Mouse (Mus musculus): ENCODE results near the gene Mgst2.
A peak's percentile ranks its signal among the peaks of the same experiment; 100 is the strongest.

The Mgst2 gene

GRCm38 (mm10) chr3:51701281-51701751, 41.2 kb downstream of the Mgst2 start:
- DNase-seq (ENCODE audit: low spot score in 2 of 2), result peak; percentile 43 to 47

GRCm38 (mm10) chr3:51701950-51702349, 41.8 kb downstream of the Mgst2 start:
- DNase-seq (ENCODE audit: low spot score in 2 of 2), result no peak

- no peak for DNase-seq (ENCODE audit: low spot score in 2 of 2)
Observed at GRCm38 (mm10) chr3:51702701-51703286, 42.6 kb downstream of the Mgst2 start.

GRCm38 (mm10) chr3:51703478-51703877, 43.3 kb downstream of the Mgst2 start:
- no peak for DNase-seq (ENCODE audit: low spot score in 2 of 2)

- DNase-seq (ENCODE audit: low spot score in 2 of 2), result no peak
Observed at GRCm38 (mm10) chr3:51705220-51705619, 45.1 kb downstream of the Mgst2 start.

GRCm38 (mm10) chr3:51708375-51708745, 48.2 kb downstream of the Mgst2 start:
- DNase-seq (ENCODE audit: low spot score in 2 of 2), result no peak

- DNase-seq (ENCODE audit: low spot score in 2 of 2), result peak; percentile 61 to 83
Observed at GRCm38 (mm10) chr3:51708746-51709411, 48.7 kb downstream of the Mgst2 start.

- no peak for DNase-seq (ENCODE audit: low spot score in 2 of 2)
Observed at GRCm38 (mm10) chr3:51712382-51712781, 52.2 kb downstream of the Mgst2 start.

GRCm38 (mm10) chr3:51713233-51713632, 53.1 kb downstream of the Mgst2 start:
- no peak for DNase-seq (ENCODE audit: low spot score in 2 of 2)

GRCm38 (mm10) chr3:51714469-51714868, 54.3 kb downstream of the Mgst2 start:
- DNase-seq (ENCODE audit: low spot score in 2 of 2), result no peak

GRCm38 (mm10) chr3:51717455-51717854, 57.3 kb downstream of the Mgst2 start:
- no peak for DNase-seq (ENCODE audit: low spot score in 2 of 2)

GRCm38 (mm10) chr3:51717909-51718308, 57.7 kb downstream of the Mgst2 start:
- no peak for DNase-seq (ENCODE audit: low spot score in 2 of 2)

- DNase-seq (ENCODE audit: low spot score in 2 of 2), result no peak
Observed at GRCm38 (mm10) chr3:51719373-51719772, 59.2 kb downstream of the Mgst2 start.

- no peak for DNase-seq (ENCODE audit: low spot score in 2 of 2)
Observed at GRCm38 (mm10) chr3:51719982-51720381, 59.8 kb downstream of the Mgst2 start.

GRCm38 (mm10) chr3:51726257-51726656, 66.1 kb downstream of the Mgst2 start:
- no peak for DNase-seq (ENCODE audit: low spot score in 2 of 2)

- no peak for DNase-seq (ENCODE audit: low spot score in 2 of 2)
Observed at GRCm38 (mm10) chr3:51727487-51727886, 67.3 kb downstream of the Mgst2 start.

GRCm38 (mm10) chr3:51727968-51728367, 67.8 kb downstream of the Mgst2 start:
- no peak for DNase-seq (ENCODE audit: low spot score in 2 of 2)

GRCm38 (mm10) chr3:51728456-51728855, 68.3 kb downstream of the Mgst2 start:
- no peak for DNase-seq (ENCODE audit: low spot score in 2 of 2)

GRCm38 (mm10) chr3:51729109-51729918, 69.2 kb downstream of the Mgst2 start:
- no peak for DNase-seq (ENCODE audit: low spot score in 2 of 2)

GRCm38 (mm10) chr3:51730662-51731061, 70.5 kb downstream of the Mgst2 start:
- no peak for DNase-seq (ENCODE audit: low spot score in 2 of 2)

- no peak for DNase-seq (ENCODE audit: low spot score in 2 of 2)
Observed at GRCm38 (mm10) chr3:51731949-51732636, 71.9 kb downstream of the Mgst2 start.
